Mouse (Mus musculus): ENCODE data around the gene Mt4.

GRCm38 (mm10) chr8:94094281-94094680 is 42.7 kb upstream of the Mt4 start:
- TF ChIP-seq POLR2A (IDR thresholded peaks at IDR 0.05; ENCODE audit: low read depth, low read length) = no peak
- TF ChIP-seq CTCF (IDR thresholded peaks at IDR 0.05; ENCODE audit: extremely low read depth, insufficient read depth, insufficient read length, insufficient replicate concordance) = no peak
